Mouse (Mus musculus): Measurements from ENCODE around the gene Cyct. TPM values are rescaled to one million over a fixed set of nuclear protein-coding genes. Genes with fewer than 3 reads are reported as not detected.

Gene Cyct
- total and polyA plus RNA-seq, 3 experiments: 0.33 TPM; not detected in 2

- no peak for TF ChIP-seq CTCF (IDR thresholded peaks at IDR 0.05 in 2 of 3, conservative IDR thresholded peaks at IDR 0.05 in 1 of 3; ENCODE audit: control insufficient read depth in 1 of 3, insufficient read depth in 1 of 3, low read depth in 2 of 3, low read length in 3 of 3, poor library complexity in 1 of 3, severe bottlenecking in 1 of 3)
- TF ChIP-seq CHD2 (IDR thresholded peaks at IDR 0.05; ENCODE audit: low read length): no peak
- peak; percentile 89 for TF ChIP-seq ETS1 (IDR thresholded peaks at IDR 0.05; ENCODE audit: low read depth, low read length)
- no peak for TF ChIP-seq MEF2A (IDR thresholded peaks at IDR 0.05; ENCODE audit: extremely low read depth, insufficient replicate concordance, low read depth, low read length, poor library complexity, severe bottlenecking)
- peak; percentile 80 for TF ChIP-seq SIN3A (IDR thresholded peaks at IDR 0.05; ENCODE audit: low read length)
- no peak for TF ChIP-seq GABPA (IDR thresholded peaks at IDR 0.05; ENCODE audit: low read depth, low read length)
- no peak for TF ChIP-seq UBTF (IDR thresholded peaks at IDR 0.05; ENCODE audit: borderline replicate concordance, insufficient read depth, low read depth, low read length)
- TF ChIP-seq MAZ (IDR thresholded peaks at IDR 0.05; ENCODE audit: low read depth, low read length): peak; percentile 63; the same call in 1 of the 2 replicates
- TF ChIP-seq NELFE (IDR thresholded peaks at IDR 0.05; ENCODE audit: low read depth, low read length): peak; percentile 24; the same call in 1 of the 2 replicates
- peak; percentile 56; the same call in 1 of the 2 replicates for TF ChIP-seq MAFK (IDR thresholded peaks at IDR 0.05; ENCODE audit: borderline replicate concordance, low read depth, low read length)
- no peak for TF ChIP-seq ZC3H11A (IDR thresholded peaks at IDR 0.05; ENCODE audit: low read depth, low read length)
- TF ChIP-seq MAX (IDR thresholded peaks at IDR 0.05; ENCODE audit: low read length): peak; percentile 92
- no peak for TF ChIP-seq ZKSCAN1 (IDR thresholded peaks at IDR 0.05; ENCODE audit: low read depth, low read length)
- peak; percentile 92 for TF ChIP-seq TCF12 (IDR thresholded peaks at IDR 0.05; ENCODE audit: low read depth, low read length)
- TF ChIP-seq EP300 (IDR thresholded peaks at IDR 0.05; ENCODE audit: low read depth in 1 of 2, low read length in 2 of 2): peak; percentile 90 to 96
- TF ChIP-seq BHLHE40 (IDR thresholded peaks at IDR 0.05; ENCODE audit: borderline replicate concordance, low read depth, low read length): peak; percentile 100
- no peak for TF ChIP-seq E2F4 (IDR thresholded peaks at IDR 0.05; ENCODE audit: borderline replicate concordance, low read depth, low read length)
- peak in 1 of 2 experiments; percentile 58; a peak in 1 of 4 replicates for TF ChIP-seq USF2 (IDR thresholded peaks at IDR 0.05; ENCODE audit: borderline replicate concordance in 1 of 2, insufficient read depth in 1 of 2, low read depth in 1 of 2, low read length in 2 of 2)
- no peak for TF ChIP-seq ZNF384 (IDR thresholded peaks at IDR 0.05; ENCODE audit: low read depth, low read length)
- TF ChIP-seq TBP (IDR thresholded peaks at IDR 0.05; ENCODE audit: low read depth, low read length): no peak
These were observed 12.0 kb upstream of the Cyct start (continued) for GRCm38 (mm10) chr2:76372244-76372643.

- no peaks in the 10 kb centered on the region for H3K27me3 ChIP-seq (ENCODE audit: control insufficient read depth in 1 of 2, insufficient read depth in 2 of 2, low read length in 2 of 2)
- H3K27ac ChIP-seq (ENCODE audit: control insufficient read depth, low read depth, low read length): peak overlapping the region; percentile 89
These were observed 10.3 kb upstream of the Cyct start for GRCm38 (mm10) chr2:76370656-76370922.

More at GRCm38 (mm10) chr2:76370656-76370922, 10.3 kb upstream of the Cyct start:
- Histone ChIP-seq H3K4me1 (ENCODE audit: control insufficient read depth in 1 of 2, insufficient read depth in 2 of 2, low read length in 2 of 2) (peaks cover 3 to 17% of the 10 kb centered on the region in 2 experiments), H3K9me3 (replicated peaks; ENCODE audit: insufficient read depth, low read length) (no peaks in the 10 kb centered on the region), H3K36me3 (ENCODE audit: control insufficient read depth in 1 of 2, insufficient read depth in 2 of 2, low read length in 2 of 2) (peaks cover 4 to 22% of the 10 kb centered on the region in 2 experiments), H3K9ac (ENCODE audit: control insufficient read depth, low read depth, low read length, poor library complexity, severe bottlenecking) (peak overlapping the region; percentile 98), H3K79me2 (ENCODE audit: control insufficient read depth, insufficient read depth, low read length, poor library complexity) (peaks cover 12% of the 10 kb centered on the region), H3K4me3 (ENCODE audit: control insufficient read depth in 1 of 2, insufficient read depth in 1 of 2, low read depth in 2 of 2, low read length in 2 of 2) (peak overlapping the region; percentile 71 to 94)
- TF ChIP-seq MAFK (IDR thresholded peaks at IDR 0.05; ENCODE audit: borderline replicate concordance, low read depth, low read length): no peak
- no peak for TF ChIP-seq POLR2A (IDR thresholded peaks at IDR 0.05; ENCODE audit: control insufficient read depth in 1 of 2, insufficient read depth in 1 of 2, low read depth in 1 of 2, low read length in 2 of 2, poor library complexity in 1 of 2)
- TF ChIP-seq GABPA (IDR thresholded peaks at IDR 0.05; ENCODE audit: low read depth, low read length): no peak
- no peak for TF ChIP-seq ZNF384 (IDR thresholded peaks at IDR 0.05; ENCODE audit: low read depth, low read length)
- no peak for TF ChIP-seq CHD1 (IDR thresholded peaks at IDR 0.05; ENCODE audit: low read depth, low read length)
- DNase-seq (ENCODE audit: low read depth, low spot score): no peak
